Mouse (Mus musculus): ENCODE data around the gene 4930558K02Rik. TPM values are rescaled to one million over a fixed set of nuclear protein-coding genes. Genes with fewer than 3 reads are reported as not detected.
A peak's percentile ranks its signal among the peaks of the same experiment; 100 is the strongest.

4930558K02Rik gene
- polyA plus RNA-seq, 3 experiments from 2014 or later: not detected

DNA sequence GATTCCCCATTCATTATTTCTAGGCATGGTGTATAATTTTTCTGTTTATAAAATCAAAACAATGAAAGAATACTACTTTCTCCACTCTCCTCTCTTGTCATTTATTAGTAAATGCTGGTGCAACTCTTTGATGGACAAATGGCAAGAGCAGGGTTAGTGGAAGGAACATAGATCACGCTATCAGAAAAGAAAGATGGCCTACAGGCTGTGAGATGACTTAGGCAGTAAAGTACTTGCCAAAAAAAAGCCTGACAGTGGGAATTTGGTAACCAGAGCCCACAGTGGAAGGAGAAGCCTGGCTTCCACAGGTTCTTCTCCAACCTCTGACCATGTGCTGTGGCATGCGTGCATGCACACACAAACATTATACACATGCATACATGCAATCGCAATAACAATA, 84.4 kb downstream of the 4930558K02Rik start:
- ATAC-seq: no peak

DNA sequence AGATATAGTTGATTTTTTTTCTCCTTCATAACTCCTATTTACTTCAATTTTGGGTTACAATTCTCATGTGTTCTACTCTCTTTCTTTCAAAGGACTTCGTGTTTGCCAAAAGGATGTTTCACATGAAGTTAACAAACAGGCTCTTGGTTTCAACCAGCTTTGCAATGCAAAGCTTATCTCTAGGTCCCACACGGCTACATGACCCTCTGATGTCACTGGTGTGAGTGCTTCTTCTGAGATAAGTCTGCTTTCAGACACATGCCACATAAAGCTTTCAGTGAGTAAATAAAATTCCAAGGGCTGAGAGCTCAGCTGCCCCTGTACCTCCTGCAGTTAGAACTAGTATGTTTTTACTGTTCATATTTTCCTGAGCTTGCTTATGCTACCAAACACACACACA, 84.9 kb downstream of the 4930558K02Rik start:
- ATAC-seq: no peak

DNA sequence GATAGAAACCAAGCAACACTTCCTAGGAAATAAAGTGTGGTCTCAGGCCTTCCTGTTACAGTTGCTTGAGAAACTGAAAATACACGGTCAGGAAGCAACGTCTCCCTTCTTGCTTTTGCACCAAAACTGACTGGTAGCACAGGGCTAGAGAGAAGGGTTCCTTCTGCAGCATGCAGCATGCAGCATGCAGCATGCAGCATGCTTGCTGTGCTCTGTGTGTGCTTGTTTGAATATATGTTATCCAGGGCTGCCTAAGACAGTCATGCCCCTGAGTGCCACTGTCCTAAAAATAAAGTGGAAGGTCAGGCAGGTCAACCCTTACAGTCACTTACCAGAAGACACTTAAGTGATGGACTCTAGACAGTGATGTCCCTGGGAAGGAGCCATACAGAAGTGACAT, 85.3 kb downstream of the 4930558K02Rik start:
- peak; percentile 88 for ATAC-seq

Other genes starting within 250 kb of the 4930558K02Rik start
- 10 to 100 TPM; 13.0 to 56.3 (median 19.1) TPM for gene Fasl, start 191.1 kb downstream of the 4930558K02Rik start, polyA plus RNA-seq (2017; shearing (Covaris generic))
- 10 to 100 TPM; 29.4 to 39.1 (median 38.9) TPM for gene Suco, start 103.0 kb downstream of the 4930558K02Rik start, polyA plus RNA-seq (2017; shearing (Covaris generic))
- gene Pigc, start 10.4 kb downstream of the 4930558K02Rik start, polyA plus RNA-seq (2017; shearing (Covaris generic)): 10 to 100 TPM; 27.3 to 31.7 (median 29.8) TPM

Data from inflammation-experienced regulatory T-cells, adult 6 months (primary cell).